Mouse (Mus musculus): ENCODE data around the gene Lhx6.
A peak's percentile ranks its signal among the peaks of the same experiment; 100 is the strongest.

Gene Lhx6

DNA sequence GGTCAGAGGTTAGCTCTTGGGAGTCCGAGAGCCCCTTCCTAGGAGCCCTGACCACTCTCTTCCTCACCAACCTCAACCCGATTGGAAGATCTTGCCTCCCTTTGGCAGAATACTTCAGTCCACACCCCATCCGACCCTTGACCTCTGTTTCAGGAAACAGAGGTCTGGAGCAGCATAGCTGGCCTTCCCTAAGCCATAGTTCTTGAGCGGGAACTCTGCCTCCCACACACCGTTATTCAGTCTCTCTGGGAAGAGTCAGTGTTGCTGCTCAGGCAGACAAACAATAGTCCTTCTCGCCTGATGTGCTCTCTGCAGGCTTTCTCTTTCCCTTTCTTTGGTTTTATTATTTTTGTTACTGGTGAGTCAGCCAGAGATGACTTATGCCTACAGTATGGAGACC lies 5.5 kb downstream of the Lhx6 start:
- TF ChIP-seq POU5F1 (IDR thresholded peaks at IDR 0.05; ENCODE audit: borderline replicate concordance, low read length) (no peak), NANOG (IDR thresholded peaks at IDR 0.05; ENCODE audit: borderline replicate concordance, low read length) (no peak), CTCF (conservative IDR thresholded peaks at IDR 0.05; ENCODE audit: low read length) (no peak)
- Histone ChIP-seq H3K9me3 (ENCODE audit: low read length) (no peaks in the 10 kb centered on the region), H3K27me3 (ENCODE audit: insufficient read depth, low read length) (peaks cover 100% of the 10 kb centered on the region), H3K4me3 (replicated peaks; ENCODE audit: low read length) (no peak overlapping the region), H3K36me3 (ENCODE audit: insufficient read depth, low read length) (no peaks in the 10 kb centered on the region), H3K4me1 (replicated peaks; ENCODE audit: low read depth, low read length) (peaks cover 63% of the 10 kb centered on the region)

DNA sequence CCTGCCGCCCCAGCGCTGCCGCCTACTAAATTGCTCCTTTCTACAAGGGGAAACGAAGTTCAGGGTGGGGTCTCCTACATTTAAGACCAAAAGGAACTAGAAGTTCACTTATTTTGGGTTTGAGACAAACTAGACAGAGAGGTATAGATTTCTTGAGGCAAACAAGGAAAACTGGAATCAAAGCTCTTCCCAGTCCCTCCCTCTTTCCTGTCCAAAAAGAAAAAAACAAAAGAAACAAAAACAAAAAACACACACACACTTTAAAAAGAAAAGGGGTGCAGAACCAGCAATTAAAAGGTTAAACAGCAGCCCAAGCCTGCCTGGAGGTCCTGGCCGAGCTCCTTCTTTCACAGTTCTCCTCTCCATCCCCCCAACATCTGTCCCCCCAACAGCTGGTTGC lies 7.2 kb downstream of the Lhx6 start:
- Histone ChIP-seq H3K9me3 (ENCODE audit: low read length) (no peaks in the 10 kb centered on the region), H3K36me3 (ENCODE audit: insufficient read depth, low read length) (no peaks in the 10 kb centered on the region), H3K4me1 (replicated peaks; ENCODE audit: low read depth, low read length) (peaks cover 61% of the 10 kb centered on the region), H3K27me3 (ENCODE audit: insufficient read depth, low read length) (peaks cover 99% of the 10 kb centered on the region), H3K4me3 (replicated peaks; ENCODE audit: low read length) (no peak overlapping the region)
- TF ChIP-seq POU5F1 (IDR thresholded peaks at IDR 0.05; ENCODE audit: borderline replicate concordance, low read length) (no peak), CTCF (conservative IDR thresholded peaks at IDR 0.05; ENCODE audit: low read length) (no peak), NANOG (IDR thresholded peaks at IDR 0.05; ENCODE audit: borderline replicate concordance, low read length) (no peak)

DNA sequence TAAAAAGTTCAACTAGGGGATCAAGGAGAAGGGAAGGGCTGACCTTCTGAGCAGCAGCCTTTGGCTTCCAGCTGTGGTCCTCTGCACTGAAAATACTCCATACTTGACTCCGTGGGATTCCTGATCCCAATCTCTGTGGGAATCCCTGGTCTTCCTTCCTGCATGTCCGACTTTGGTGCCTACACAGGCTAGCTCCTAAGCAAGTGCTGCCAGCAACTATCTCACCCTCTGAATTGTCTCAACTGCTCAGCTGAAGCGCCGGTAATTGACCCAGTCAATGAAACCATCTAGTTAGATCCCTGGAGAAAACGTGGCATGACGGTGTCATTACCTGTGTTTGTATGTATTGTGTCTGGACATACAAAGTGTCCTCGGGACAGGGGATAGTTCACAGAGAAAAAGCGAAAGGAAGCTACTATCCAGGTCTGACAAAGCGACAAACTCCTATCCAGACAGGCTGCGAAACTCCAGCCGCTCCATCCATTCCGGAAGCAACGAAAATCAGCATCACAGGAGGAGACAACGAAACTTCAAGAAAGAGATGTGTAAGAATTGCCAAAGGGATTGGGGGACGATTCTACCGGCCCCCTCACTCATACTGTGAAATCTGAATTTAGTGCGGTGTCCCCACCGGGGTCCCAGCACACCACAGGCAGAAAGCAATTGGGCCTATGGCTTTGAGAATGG lies 7.9 kb downstream of the Lhx6 start:
- no peaks in the 10 kb centered on the region for H3K9me3 ChIP-seq (ENCODE audit: low read length)
- peaks cover 54% of the 10 kb centered on the region for H3K4me1 ChIP-seq (replicated peaks; ENCODE audit: low read depth, low read length)
- no peak overlapping the region for H3K4me3 ChIP-seq (replicated peaks; ENCODE audit: low read length)
- H3K27me3 ChIP-seq (ENCODE audit: insufficient read depth, low read length), result peaks cover 99% of the 10 kb centered on the region
- H3K36me3 ChIP-seq (ENCODE audit: insufficient read depth, low read length), result no peaks in the 10 kb centered on the region
- TF ChIP-seq CTCF (conservative IDR thresholded peaks at IDR 0.05; ENCODE audit: low read length) (no peak), POU5F1 (IDR thresholded peaks at IDR 0.05; ENCODE audit: borderline replicate concordance, low read length) (no peak)

DNA sequence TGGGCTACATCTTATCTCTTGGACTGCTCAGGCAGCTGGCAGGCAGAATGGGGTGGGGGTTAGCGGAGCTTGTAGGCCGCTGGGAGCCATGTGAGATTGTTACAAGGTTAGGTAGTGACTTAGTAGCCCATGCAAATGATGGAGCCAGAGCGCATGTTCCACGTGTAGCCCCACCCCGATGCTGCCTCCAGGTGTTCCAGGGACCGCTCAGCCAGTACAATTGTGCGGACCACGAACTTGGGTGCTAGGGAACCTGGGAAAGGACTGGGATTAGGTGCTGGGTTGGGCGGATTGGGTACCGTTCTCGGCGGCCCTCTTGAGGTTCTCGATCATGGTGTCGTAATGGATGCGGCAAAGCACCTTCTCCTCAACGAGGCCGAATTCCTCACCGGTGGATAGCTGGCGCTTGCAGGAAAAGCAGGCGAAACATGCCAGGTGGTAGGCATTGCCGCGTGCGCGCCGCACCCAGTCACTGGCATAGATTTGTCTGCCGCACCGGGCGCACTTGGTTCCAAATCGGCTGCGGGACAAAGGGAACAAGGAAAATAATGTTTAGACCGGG lies 11.2 kb downstream of the Lhx6 start:
- peak overlapping the region; percentile 68 for H3K4me3 ChIP-seq (replicated peaks; ENCODE audit: low read length)
- no peaks in the 10 kb centered on the region for H3K36me3 ChIP-seq (ENCODE audit: insufficient read depth, low read length)
- no peaks in the 10 kb centered on the region for H3K9me3 ChIP-seq (ENCODE audit: low read length)
- no peak for TF ChIP-seq NANOG (IDR thresholded peaks at IDR 0.05; ENCODE audit: borderline replicate concordance, low read length)
- no peak for TF ChIP-seq POU5F1 (IDR thresholded peaks at IDR 0.05; ENCODE audit: borderline replicate concordance, low read length)
- no peak for TF ChIP-seq CTCF (conservative IDR thresholded peaks at IDR 0.05; ENCODE audit: low read length)
- H3K4me1 ChIP-seq (replicated peaks; ENCODE audit: low read depth, low read length), result peaks cover 66% of the 10 kb centered on the region
- H3K27me3 ChIP-seq (ENCODE audit: insufficient read depth, low read length), result peaks cover 96% of the 10 kb centered on the region

DNA sequence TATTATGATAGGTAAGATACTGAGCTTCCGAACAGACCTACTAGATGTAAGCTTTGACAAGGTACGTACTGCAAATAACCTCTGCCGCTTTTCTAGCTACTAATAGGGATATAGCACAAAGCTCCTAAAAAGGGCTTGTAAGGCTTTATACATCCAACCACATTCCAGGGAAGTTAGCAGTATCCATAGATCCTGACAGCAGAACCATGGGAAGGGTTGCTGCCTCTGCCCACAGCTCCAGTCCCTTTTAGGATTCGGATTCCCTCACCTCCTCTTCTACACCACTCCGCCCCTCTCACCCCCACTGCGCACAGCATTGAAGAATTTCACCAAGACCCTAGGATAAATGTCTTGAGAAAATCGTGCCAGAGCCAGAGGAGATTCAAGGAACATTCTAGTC lies 11.9 kb downstream of the Lhx6 start:
- H3K9me3 ChIP-seq (ENCODE audit: low read length), result no peaks in the 10 kb centered on the region
- H3K4me3 ChIP-seq (replicated peaks; ENCODE audit: low read length), result no peak overlapping the region
- no peak for TF ChIP-seq POU5F1 (IDR thresholded peaks at IDR 0.05; ENCODE audit: borderline replicate concordance, low read length)
- TF ChIP-seq CTCF (conservative IDR thresholded peaks at IDR 0.05; ENCODE audit: low read length), result no peak
- no peak for TF ChIP-seq NANOG (IDR thresholded peaks at IDR 0.05; ENCODE audit: borderline replicate concordance, low read length)
- peaks cover 94% of the 10 kb centered on the region for H3K27me3 ChIP-seq (ENCODE audit: insufficient read depth, low read length)
- peaks cover 65% of the 10 kb centered on the region for H3K4me1 ChIP-seq (replicated peaks; ENCODE audit: low read depth, low read length)
- H3K36me3 ChIP-seq (ENCODE audit: insufficient read depth, low read length), result no peaks in the 10 kb centered on the region

DNA sequence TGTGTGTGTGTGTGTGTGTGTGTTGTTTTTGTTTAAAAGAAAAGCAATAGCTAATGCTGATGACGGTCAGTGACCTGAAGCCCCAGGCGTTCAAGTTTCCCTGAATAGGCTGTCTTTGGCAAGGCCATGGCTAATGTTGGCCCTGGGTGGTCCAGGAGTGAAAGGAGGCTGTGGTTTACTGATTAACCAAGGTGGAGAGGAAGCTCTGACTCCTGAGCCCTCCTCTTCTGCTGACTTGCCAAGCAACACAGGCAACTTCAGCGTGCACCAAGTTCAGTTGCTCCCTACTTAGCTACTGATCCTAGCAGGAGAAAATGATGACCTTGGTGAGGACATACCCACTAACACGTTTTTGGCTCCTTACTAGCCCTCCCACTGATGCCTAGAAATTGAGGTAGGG lies 12.5 kb downstream of the Lhx6 start:
- peaks cover 93% of the 10 kb centered on the region for H3K27me3 ChIP-seq (ENCODE audit: insufficient read depth, low read length)
- H3K4me1 ChIP-seq (replicated peaks; ENCODE audit: low read depth, low read length), result peaks cover 60% of the 10 kb centered on the region
- TF ChIP-seq NANOG (IDR thresholded peaks at IDR 0.05; ENCODE audit: borderline replicate concordance, low read length) (no peak), POU5F1 (IDR thresholded peaks at IDR 0.05; ENCODE audit: borderline replicate concordance, low read length) (no peak), CTCF (conservative IDR thresholded peaks at IDR 0.05; ENCODE audit: low read length) (no peak)
- no peak overlapping the region for H3K4me3 ChIP-seq (replicated peaks; ENCODE audit: low read length)
- H3K36me3 ChIP-seq (ENCODE audit: insufficient read depth, low read length), result no peaks in the 10 kb centered on the region
- H3K9me3 ChIP-seq (ENCODE audit: low read length), result no peaks in the 10 kb centered on the region

DNA sequence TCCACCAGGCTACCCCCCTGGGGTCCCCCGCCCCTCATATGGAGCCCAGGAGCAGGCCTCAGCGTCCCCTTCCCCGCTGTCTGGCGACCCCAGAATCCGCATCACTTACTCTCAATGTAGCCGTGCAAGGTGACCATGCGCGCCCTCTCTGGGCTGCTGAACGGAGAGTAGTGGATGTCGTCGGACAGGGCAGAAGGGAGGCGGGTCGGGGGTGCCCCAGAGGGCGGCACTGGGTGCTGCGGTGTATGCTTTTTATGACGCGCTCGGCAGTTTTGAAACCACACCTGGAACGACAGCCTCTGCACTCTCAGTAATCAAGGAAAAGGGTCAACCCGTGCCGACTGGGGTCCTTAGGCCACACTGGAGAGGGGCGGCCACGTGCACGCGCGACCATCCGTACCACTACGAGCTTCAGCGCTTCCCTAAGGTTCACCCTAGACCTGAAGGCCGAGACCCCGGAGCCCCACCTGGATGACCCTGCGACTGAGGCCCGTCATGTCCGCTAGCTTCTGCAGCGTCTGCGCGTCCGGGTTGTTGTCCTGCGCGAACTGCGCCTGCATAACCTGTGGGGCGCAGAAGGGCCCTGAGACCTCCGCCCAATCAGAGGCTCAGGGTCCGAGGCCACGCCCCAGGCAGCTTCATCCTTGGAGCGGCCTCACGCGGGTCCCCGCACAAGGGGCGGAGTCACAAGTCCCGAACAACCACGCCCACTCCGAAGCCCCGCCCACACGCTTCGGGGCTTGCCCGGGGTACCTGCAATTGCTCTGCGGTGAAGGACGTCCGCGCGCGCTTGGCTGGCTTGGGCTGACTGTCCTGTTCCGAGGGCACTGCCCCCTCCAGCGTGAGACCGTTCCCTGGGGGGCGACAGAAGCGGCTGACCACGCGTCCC lies 14.1 kb downstream of the Lhx6 start:
- H3K9me3 ChIP-seq (ENCODE audit: low read length), result no peaks in the 10 kb centered on the region
- no peaks in the 10 kb centered on the region for H3K36me3 ChIP-seq (ENCODE audit: insufficient read depth, low read length)
- peak overlapping the region; percentile 84 for H3K4me3 ChIP-seq (replicated peaks; ENCODE audit: low read length)
- H3K4me1 ChIP-seq (replicated peaks; ENCODE audit: low read depth, low read length), result peaks cover 54% of the 10 kb centered on the region
- TF ChIP-seq NANOG (IDR thresholded peaks at IDR 0.05; ENCODE audit: borderline replicate concordance, low read length) (no peak), POU5F1 (IDR thresholded peaks at IDR 0.05; ENCODE audit: borderline replicate concordance, low read length) (no peak), CTCF (conservative IDR thresholded peaks at IDR 0.05; ENCODE audit: low read length) (no peak)
- H3K27me3 ChIP-seq (ENCODE audit: insufficient read depth, low read length), result peaks cover 92% of the 10 kb centered on the region

DNA sequence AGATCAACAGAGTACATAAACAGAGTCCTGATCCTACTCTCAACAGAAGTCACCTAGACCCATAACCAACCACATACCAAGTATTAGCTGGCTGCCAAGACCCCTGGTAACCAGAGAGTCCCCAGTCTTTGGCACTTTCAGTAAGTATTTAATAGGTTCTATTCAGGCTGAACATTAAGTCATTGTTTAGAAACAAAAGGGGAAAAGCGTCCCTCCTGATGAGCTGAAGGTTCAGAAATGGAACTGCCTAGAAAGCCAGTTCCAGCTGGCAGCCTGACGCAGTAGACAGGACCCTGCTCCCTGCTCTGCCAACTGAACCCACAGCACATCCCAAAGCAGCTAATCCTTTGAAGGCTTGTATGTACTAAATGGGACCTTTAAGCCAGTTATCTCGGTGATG lies 16.0 kb downstream of the Lhx6 start:
- H3K27me3 ChIP-seq (ENCODE audit: insufficient read depth, low read length), result peaks cover 76% of the 10 kb centered on the region
- peaks cover 55% of the 10 kb centered on the region for H3K4me1 ChIP-seq (replicated peaks; ENCODE audit: low read depth, low read length)
- TF ChIP-seq POU5F1 (IDR thresholded peaks at IDR 0.05; ENCODE audit: borderline replicate concordance, low read length), result no peak
- peak; percentile 90 for TF ChIP-seq NANOG (IDR thresholded peaks at IDR 0.05; ENCODE audit: borderline replicate concordance, low read length)
- no peak overlapping the region for H3K4me3 ChIP-seq (replicated peaks; ENCODE audit: low read length)
- no peaks in the 10 kb centered on the region for H3K9me3 ChIP-seq (ENCODE audit: low read length)
- no peaks in the 10 kb centered on the region for H3K36me3 ChIP-seq (ENCODE audit: insufficient read depth, low read length)

Measured in E14TG2a.4 (cell line).